Mouse (Mus musculus) stomach, embryonic 14.5 days (tissue): ENCODE measurements around the gene Esr2. TPM values are rescaled to one million over a fixed set of nuclear protein-coding genes. Genes with fewer than 3 reads are reported as not detected.

ENCODE experiments used
- ATAC-seq: fragments of 200-750 bp; cut with Nextera tagmentation; 2 replicates; pipeline ENCODE4 v1.8.0; 2017; ENCODE audit warnings: low read depth, moderate TSS enrichment; ENCODE audit not compliant: insufficient number of reproducible peaks, insufficient read depth, low FRiP score
- H3K27ac ChIP-seq: fragments of 300-500 bp; sonication (generic); 2 replicates; pipeline ENCODE4 v1.5.1; 2014; ENCODE audit warnings: mild to moderate bottlenecking, low read length, moderate library complexity, mixed read lengths
- H3K27me3 ChIP-seq: fragments of 300-500 bp; sonication (generic); 2 replicates; pipeline ENCODE4 v1.6.1; 2014; ENCODE audit warnings: low read length, control low read depth, mixed read lengths; ENCODE audit not compliant: control insufficient read depth, insufficient read depth
- H3K36me3 ChIP-seq: fragments of 300-500 bp; sonication (generic); 2 replicates; pipeline ENCODE4 v1.6.1; 2014; ENCODE audit warnings: mild to moderate bottlenecking, control low read depth, low read length, moderate library complexity, mixed read lengths; ENCODE audit not compliant: control insufficient read depth, insufficient read depth
- H3K4me1 ChIP-seq: fragments of 300-500 bp; sonication (generic); 2 replicates; pipeline ENCODE4 v1.6.1; 2014; ENCODE audit warnings: low read length, control low read depth, mixed read lengths; ENCODE audit not compliant: control insufficient read depth, insufficient read depth
- H3K4me2 ChIP-seq: fragments of 300-500 bp; sonication (generic); replicated peaks from 2 replicates; pipeline ENCODE4 v1.6.1; 2014; ENCODE audit warnings: low read depth, low read length, control low read depth
- H3K4me3 ChIP-seq: fragments of 300-500 bp; sonication (generic); 2 replicates; pipeline ENCODE4 v1.5.1; 2014; ENCODE audit warnings: low read depth, low read length, control low read depth
- H3K9ac ChIP-seq: fragments of 300-500 bp; sonication (generic); replicated peaks from 2 replicates; pipeline ENCODE4 v1.6.1; 2014; ENCODE audit warnings: low read depth, mild to moderate bottlenecking, control low read depth, low read length, moderate library complexity, mixed read lengths
- H3K9me3 ChIP-seq: fragments of 300-500 bp; sonication (generic); 2 replicates; pipeline ENCODE4 v1.6.1; 2016; ENCODE audit warnings: low read depth, low read length, control low read depth; ENCODE audit not compliant: control insufficient read depth
- WGBS: fragments of 180-500 bp; shearing (Covaris S2); extraction: QIAGEN DNeasy Blood & Tissue Kit; methylation state at CpG from one replicate; pipeline ENCODE4 v1.1.7; 2014; 5-methylcytosine and 5-hydroxymethylcytosine counted together
- polyA plus RNA-seq: library from polyadenylated mRNA; unstranded; fragments of >200 nt; fragmentation: Nextera tagmentation; extraction: Ambion mirVana; gene quantifications from 2 replicates; pipeline ENCODE4 v1.2.1, GENCODE M21; 2014

Gene Esr2
- polyA plus RNA-seq, 1 experiment from 2014 or later = 0.19 TPM

DNA sequence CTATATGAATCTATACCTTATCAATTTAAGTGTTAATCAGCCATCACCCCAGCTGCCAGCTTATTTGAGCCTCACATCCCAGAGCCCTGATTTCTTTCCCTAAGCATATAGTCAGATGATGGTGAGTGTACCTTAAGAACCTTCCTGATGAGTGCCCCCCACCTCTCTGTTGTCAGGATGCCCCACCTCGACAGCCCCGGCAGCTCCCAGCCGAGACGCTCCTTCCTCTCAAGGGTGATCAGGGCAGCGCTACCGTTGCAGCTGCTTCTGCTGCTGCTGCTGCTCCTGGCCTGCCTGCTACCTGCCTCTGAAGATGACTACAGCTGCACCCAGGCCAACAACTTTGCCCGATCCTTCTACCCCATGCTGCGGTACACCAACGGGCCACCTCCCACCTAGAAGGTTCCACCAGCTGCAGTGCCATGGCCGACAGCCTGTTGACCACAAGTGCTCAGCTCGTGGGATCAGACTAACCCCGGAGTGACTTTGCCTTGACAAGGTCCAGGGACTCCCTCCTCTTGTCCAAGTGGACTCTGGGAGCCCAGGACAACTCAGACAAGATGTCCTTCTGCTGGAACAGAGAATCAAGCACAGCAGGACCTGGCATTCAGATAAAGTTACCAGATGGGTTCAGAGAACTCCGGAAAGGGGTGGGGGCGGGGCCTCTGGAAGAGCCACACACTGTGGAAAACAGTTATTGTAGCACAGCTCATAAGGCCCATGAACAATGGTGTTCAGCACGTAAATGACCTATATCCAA lies 67.2 kb downstream of the Esr2 start:
- Histone ChIP-seq H3K27ac (no peak overlapping the region), H3K36me3 (peaks cover 9% of the 10 kb centered on the region; the same call in 1 of the 2 replicates), H3K27me3 (no peaks in the 10 kb centered on the region), H3K4me3 (no peak overlapping the region), H3K4me2 (no peak overlapping the region), H3K9ac (no peak overlapping the region), H3K4me1 (no peaks in the 10 kb centered on the region), H3K9me3 (no peaks in the 10 kb centered on the region)
- 91% methylated on average over 15 of the region's 15 CpGs for WGBS
- ATAC-seq = no peak

DNA sequence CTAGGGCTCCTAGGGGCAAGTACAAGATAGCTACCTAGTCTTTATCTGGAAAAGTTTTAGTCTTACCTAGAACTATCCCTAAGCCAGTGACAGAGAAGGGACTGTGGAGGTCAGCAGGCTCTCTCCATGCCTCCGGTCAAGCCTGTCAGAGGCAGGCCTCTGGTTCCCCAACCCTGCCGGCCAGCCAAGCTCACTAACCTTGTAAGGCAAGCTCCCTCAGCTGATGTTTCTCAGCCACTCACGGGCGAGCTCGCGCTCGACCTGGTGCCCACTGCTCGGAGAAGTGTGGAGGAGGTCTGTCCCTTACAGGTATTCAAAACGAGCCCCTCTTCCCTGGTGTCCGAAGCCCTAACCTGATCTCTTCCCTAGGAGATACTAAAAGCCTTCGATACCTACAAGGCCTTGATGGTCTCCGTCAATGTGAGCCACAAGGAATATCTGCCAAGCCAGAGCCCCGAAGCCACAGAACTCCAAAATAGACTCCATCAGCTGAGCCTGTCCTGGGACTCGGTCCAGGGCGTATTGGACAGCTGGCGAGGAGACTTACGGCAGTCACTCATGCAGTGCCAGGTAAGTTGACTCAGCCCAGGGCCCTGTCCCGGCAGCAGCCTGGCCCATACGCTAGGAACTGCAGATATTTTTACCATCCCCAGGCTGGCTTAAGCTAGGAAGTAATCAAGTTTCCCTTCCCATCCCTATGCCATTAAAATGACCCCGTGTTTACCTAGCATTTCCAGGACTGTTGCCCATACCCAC lies 72.3 kb downstream of the Esr2 start:
- no peak for ATAC-seq
- no peak overlapping the region for H3K9ac ChIP-seq
- H3K4me1 ChIP-seq = no peaks in the 10 kb centered on the region
- peaks cover 15% of the 10 kb centered on the region for H3K36me3 ChIP-seq
- H3K9me3 ChIP-seq = no peaks in the 10 kb centered on the region
- 90% methylated on average over 20 of the region's 20 CpGs for WGBS
- no peaks in the 10 kb centered on the region for H3K27me3 ChIP-seq
- H3K4me2 ChIP-seq = no peak overlapping the region
- no peak overlapping the region for H3K27ac ChIP-seq
- no peak overlapping the region for H3K4me3 ChIP-seq

DNA sequence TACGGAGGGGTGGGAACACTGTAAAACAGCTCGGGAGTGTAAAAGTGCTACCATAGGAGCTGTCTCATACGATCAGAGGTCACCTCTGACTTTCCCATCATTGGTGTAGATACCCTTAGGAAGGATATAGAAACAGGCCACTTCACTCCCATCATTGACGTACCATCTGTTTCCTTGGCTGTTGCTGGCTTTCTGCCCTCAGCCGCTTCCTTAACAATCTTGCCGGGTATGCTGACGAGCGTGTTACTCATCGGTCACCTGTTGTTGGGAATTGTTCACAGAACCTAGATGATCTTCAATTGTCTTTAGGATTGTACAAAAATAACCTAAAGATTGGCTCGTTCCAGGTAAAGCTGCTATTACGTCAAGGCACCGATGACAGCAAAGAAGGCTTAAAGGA lies 74.4 kb downstream of the Esr2 start:
- 91% methylated on average over 12 of the region's 12 CpGs for WGBS
- no peak overlapping the region for H3K27ac ChIP-seq
- no peaks in the 10 kb centered on the region for H3K27me3 ChIP-seq
- H3K4me2 ChIP-seq = no peak overlapping the region
- peaks cover 18% of the 10 kb centered on the region for H3K36me3 ChIP-seq
- H3K4me1 ChIP-seq = no peaks in the 10 kb centered on the region
- H3K9me3 ChIP-seq = no peaks in the 10 kb centered on the region
- no peak for ATAC-seq
- H3K4me3 ChIP-seq = no peak overlapping the region
- no peak overlapping the region for H3K9ac ChIP-seq

DNA sequence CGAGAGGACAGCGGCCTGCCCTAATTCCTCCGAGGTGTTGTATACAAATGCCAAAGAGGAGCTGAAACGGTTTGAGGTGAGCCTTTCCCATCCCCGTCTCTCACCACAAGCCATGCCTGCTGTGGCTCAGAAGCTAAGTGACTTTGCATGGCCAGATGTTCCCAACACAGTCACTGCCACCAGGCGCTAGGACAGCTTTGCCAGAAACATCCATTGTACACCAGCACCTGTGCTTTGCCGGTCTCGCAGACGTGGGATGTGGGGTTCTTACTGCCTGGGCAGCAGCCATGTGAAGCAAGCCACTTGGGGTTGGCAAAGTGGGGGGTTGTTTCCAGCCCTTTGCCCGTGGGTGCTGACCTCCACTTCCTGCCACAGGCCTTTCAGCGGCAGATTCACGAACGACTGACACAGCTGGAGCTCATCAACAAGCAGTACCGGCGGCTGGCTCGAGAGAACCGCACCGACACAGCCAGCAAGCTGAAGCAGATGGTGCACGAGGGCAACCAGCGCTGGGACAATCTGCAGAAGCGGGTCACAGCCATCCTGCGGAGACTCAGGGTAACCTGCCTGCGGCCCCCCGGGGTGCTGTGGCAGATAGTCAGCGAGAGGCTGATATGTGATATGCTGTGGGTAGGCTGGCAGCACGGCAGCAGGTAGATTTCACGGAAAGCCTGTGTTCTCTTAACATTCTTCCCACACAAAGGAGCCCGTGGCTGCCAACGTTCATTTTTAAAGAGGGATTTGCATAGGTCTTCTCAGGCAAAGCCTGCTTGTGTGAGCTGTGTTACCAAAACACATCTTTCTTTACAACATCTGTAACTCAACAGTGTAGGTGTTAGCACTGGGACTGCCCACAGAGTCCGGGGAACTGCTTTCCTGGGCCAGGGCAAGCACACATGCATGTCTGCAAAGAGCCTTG lies 81.7 kb downstream of the Esr2 start:
- no peak for ATAC-seq
- Histone ChIP-seq H3K9ac (no peak overlapping the region), H3K4me1 (peaks cover 10% of the 10 kb centered on the region), H3K4me2 (no peak overlapping the region), H3K9me3 (no peaks in the 10 kb centered on the region), H3K36me3 (peaks cover 25% of the 10 kb centered on the region), H3K4me3 (no peak overlapping the region), H3K27me3 (no peaks in the 10 kb centered on the region), H3K27ac (no peak overlapping the region)
- WGBS = 51% methylated on average over 30 of the region's 30 CpGs

DNA sequence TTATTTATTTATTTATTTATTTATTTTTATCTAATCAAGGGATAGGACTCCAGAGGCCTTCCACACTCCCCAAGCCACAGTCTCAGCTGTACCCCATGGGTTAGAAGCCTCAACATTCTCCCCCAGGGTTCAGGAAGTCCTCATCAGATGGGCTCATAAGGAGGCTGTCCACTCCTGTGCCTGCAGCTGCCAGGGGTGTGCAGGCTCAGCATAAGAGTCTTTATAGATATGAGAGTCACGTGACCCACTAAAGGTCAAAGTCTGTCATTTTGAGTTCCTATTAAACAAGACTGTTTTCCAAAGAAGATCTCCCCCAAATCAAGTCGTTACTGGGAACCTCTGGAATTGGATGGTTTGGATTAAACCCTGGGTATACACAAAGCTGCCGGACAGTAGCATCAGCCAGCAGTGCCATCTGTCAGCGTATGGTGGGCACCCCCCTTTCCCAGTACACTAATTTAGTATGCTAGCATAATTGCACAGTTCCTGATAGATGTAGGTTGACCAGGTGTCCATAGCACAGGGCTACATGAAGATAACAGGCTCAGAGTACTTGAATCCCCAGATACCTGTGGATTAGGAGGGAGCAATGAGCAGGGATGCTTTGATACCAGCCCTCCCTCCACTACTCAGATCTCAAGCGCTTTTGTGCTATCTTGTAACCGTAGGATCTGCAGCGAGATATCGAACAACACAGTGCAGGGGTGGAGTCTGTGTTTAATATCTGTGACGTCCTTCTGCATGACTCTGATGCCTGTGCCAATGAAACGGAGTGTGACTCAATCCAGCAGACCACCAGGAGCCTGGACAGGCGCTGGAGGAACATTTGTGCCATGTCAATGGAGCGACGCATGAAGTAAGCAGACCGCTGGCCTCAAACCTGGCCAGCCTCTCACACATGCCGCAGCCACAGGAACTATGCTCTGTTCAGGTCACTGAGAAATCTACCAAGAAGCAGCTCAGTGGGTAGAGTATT lies 83.2 kb downstream of the Esr2 start:
- no peaks in the 10 kb centered on the region for H3K9me3 ChIP-seq
- H3K27ac ChIP-seq = no peak overlapping the region
- ATAC-seq = no peak
- no peaks in the 10 kb centered on the region for H3K27me3 ChIP-seq
- peaks cover 10% of the 10 kb centered on the region for H3K4me1 ChIP-seq
- no peak overlapping the region for H3K4me2 ChIP-seq
- 86% methylated on average over 15 of the region's 15 CpGs for WGBS
- no peak overlapping the region for H3K4me3 ChIP-seq
- no peak overlapping the region for H3K9ac ChIP-seq
- peaks cover 19% of the 10 kb centered on the region for H3K36me3 ChIP-seq

DNA sequence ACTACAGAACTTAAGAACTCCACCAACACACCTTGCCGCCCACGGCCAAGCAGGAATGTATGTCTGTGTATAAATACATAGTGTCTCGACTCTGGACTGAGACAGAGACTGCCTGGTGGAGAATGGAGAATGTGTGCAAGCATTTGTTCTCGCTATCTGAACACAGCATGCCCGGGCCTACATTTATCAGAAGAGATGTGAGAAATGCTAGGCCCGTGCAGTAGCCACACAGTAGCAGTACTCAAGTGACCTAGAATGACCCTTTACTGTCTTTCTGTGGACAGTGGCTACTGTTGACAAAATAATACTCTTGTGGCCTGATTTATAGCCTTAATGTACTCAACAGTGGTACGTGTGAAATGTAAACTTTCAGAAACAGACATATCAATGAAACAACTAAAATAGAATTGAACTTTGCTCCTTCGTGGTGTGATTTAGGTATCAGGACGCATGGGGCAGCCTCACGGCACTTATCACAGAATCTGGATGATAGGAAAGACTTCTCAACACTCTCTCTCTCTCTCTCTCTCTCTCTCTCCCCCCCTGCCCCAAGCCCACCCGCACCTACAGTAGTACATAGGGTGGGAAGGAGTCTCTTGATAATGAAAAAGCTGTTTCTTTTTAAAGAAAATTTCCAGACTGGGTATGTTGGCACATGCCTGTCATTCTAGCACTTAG lies 84.1 kb downstream of the Esr2 start:
- peaks cover 10% of the 10 kb centered on the region for H3K4me1 ChIP-seq
- no peak overlapping the region for H3K9ac ChIP-seq
- H3K4me2 ChIP-seq = no peak overlapping the region
- no peak overlapping the region for H3K4me3 ChIP-seq
- 69% methylated on average over 11 of the region's 11 CpGs for WGBS
- H3K9me3 ChIP-seq = no peaks in the 10 kb centered on the region
- no peak overlapping the region for H3K27ac ChIP-seq
- ATAC-seq = no peak
- H3K27me3 ChIP-seq = no peaks in the 10 kb centered on the region
- peaks cover 18% of the 10 kb centered on the region for H3K36me3 ChIP-seq

DNA sequence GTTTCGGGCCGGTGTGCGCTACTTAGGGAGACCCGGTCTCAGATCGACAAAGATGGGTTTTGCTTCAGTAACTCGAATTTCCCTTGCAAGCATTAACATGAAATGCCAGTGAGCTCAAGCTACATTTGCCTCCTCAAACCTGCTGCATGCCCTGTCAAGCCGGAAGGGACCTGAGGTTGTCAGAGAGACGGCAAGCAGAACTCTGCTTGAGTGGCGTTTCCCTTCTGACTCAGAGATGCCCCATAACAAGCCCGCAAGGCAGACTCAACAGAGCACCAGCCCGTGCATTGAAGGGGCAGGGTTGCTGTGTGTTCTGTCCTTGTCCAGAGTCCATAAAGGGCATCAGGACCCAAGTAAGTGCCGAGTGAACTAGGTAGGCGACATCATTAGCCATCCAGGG lies 90.0 kb downstream of the Esr2 start:
- no peaks in the 10 kb centered on the region for H3K4me1 ChIP-seq
- H3K27me3 ChIP-seq = no peaks in the 10 kb centered on the region
- H3K4me2 ChIP-seq = no peak overlapping the region
- no peak overlapping the region for H3K27ac ChIP-seq
- H3K4me3 ChIP-seq = no peak overlapping the region
- peaks cover 9% of the 10 kb centered on the region for H3K36me3 ChIP-seq
- no peaks in the 10 kb centered on the region for H3K9me3 ChIP-seq
- no peak overlapping the region for H3K9ac ChIP-seq
- WGBS = 83% methylated on average over 13 of the region's 13 CpGs
- ATAC-seq = no peak
